Mouse (Mus musculus): ENCODE measurements around the gene Lgals4. TPM values are rescaled to one million over a fixed set of nuclear protein-coding genes. Genes with fewer than 3 reads are reported as not detected.
A peak's percentile ranks its signal among the peaks of the same experiment; 100 is the strongest.

Gene Lgals4
- polyA plus RNA-seq, 2 experiments: 0.98 to 2.3 TPM

GRCm38 (mm10) chr7:28808957-28809393 is 24.7 kb upstream of the Lgals4 start:
- H3K27me3 ChIP-seq (ENCODE audit: control insufficient read depth, insufficient read depth, low read length): no peaks in the 10 kb centered on the region
- H3K9me3 ChIP-seq (ENCODE audit: control insufficient read depth, low read length): no peaks in the 10 kb centered on the region
- peaks cover 24 to 31% of the 10 kb centered on the region in 2 experiments for H3K4me1 ChIP-seq (replicated peaks; ENCODE audit: control insufficient read depth in 2 of 2, insufficient read depth in 2 of 2, low read length in 1 of 2)
- peak overlapping the region; percentile 67 to 77 for H3K4me3 ChIP-seq (ENCODE audit: insufficient read depth in 1 of 2, low read depth in 2 of 2, low read length in 2 of 2)
- under 1% methylated on average over 28 of the region's 32 CpGs for WGBS (ENCODE audit: insufficient replicate concordance)
- H3K27ac ChIP-seq: peak overlapping the region; percentile 80
- TF ChIP-seq CTCF (IDR thresholded peaks at IDR 0.05; ENCODE audit: low read depth): no peak
- no peak; the same call in 1 of the 2 replicates for TF ChIP-seq EP300 (IDR thresholded peaks at IDR 0.05; ENCODE audit: low read depth)
- DNase-seq (ENCODE audit: low read depth in 3 of 3, low spot score in 3 of 3): peak; percentile 74 to 78 (median 75)
- ATAC-seq (ENCODE audit: insufficient read depth): peak; percentile 60
- H3K9ac ChIP-seq (replicated peaks): peak overlapping the region; percentile 76
- peak overlapping the region; percentile 96 for H3K4me2 ChIP-seq (ENCODE audit: low read depth)
- H3K36me3 ChIP-seq (replicated peaks; ENCODE audit: control insufficient read depth, insufficient read depth, low read depth): peaks cover 21% of the 10 kb centered on the region

GRCm38 (mm10) chr7:28809401-28810089 is 24.1 kb upstream of the Lgals4 start:
- H3K4me3 ChIP-seq (ENCODE audit: insufficient read depth in 1 of 2, low read depth in 2 of 2, low read length in 2 of 2): peak overlapping the region; percentile 67 to 77
- H3K27ac ChIP-seq: peak overlapping the region; percentile 80

DNA sequence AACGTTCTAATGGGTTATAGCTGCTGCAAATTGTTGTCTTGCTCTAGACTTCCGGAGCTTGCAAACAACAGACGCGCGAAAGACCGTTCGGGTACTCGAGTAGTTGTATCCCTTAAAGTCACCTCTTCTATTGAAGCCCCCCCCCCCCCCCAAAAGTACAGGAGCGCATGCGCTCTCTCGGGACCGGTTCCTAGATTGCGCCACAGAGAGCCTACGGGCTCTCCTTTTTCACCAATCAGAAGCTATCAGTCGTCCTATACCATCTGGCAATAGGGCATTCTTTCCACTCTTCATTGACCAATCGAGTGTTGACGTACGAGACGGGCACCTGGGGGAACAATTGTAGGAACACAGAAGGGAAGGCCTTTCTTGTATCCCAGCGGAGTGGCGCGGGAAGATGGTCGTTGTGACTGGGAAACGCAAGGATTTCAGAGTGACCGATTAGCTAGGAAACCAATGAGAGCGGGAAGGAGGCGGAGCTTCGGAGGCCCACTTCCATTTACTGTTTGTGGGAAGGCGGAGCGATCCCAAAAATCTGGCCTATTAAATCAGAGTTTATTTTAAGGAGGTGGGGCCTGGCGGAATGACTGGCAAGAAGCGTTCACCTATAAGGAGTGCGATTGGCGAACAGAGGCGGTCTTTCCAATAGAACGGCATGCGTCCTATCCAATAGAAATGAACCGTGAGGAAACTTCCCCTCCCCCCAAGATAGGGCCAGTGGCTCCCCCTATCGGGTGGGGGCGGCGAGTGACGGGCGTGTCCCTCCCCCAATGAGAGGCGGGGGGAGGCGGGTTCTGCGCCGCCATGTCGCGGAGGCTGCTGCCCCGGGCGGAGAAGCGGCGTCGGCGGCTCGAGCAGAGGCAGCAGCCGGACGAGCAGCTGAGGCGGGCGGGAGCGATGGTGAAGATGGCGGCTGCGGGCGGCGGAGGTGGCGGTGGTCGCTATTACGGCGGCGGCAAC is 23.3 kb upstream of the Lgals4 start:
- peak overlapping the region; percentile 86 for H3K9ac ChIP-seq (replicated peaks)
- peak overlapping the region; percentile 80 for H3K27ac ChIP-seq
- peak; percentile 99 for DNase-seq (ENCODE audit: low read depth in 3 of 3, low spot score in 3 of 3)
- no peaks in the 10 kb centered on the region for H3K9me3 ChIP-seq (ENCODE audit: control insufficient read depth, low read length)
- peak overlapping the region; percentile 90 to 96 for H3K4me3 ChIP-seq (ENCODE audit: insufficient read depth in 1 of 2, low read depth in 2 of 2, low read length in 2 of 2)
- WGBS (ENCODE audit: insufficient replicate concordance): under 1% methylated on average over 70 of the region's 70 CpGs
- ATAC-seq (ENCODE audit: insufficient read depth): peak; percentile 86
- H3K36me3 ChIP-seq (replicated peaks; ENCODE audit: control insufficient read depth, insufficient read depth, low read depth): peaks cover 36% of the 10 kb centered on the region
- H3K4me2 ChIP-seq (ENCODE audit: low read depth): peak overlapping the region; percentile 99
- TF ChIP-seq EP300 (IDR thresholded peaks at IDR 0.05; ENCODE audit: low read depth): peak; percentile 53
- TF ChIP-seq CTCF (IDR thresholded peaks at IDR 0.05; ENCODE audit: low read depth): peak; percentile 58
- H3K4me1 ChIP-seq (replicated peaks; ENCODE audit: control insufficient read depth in 2 of 2, insufficient read depth in 2 of 2, low read length in 1 of 2): peaks cover 23 to 28% of the 10 kb centered on the region in 2 experiments
- H3K27me3 ChIP-seq (ENCODE audit: control insufficient read depth, insufficient read depth, low read length): no peaks in the 10 kb centered on the region

More at GRCm38 (mm10) chr7:28809401-28810089, 24.1 kb upstream of the Lgals4 start:
- peak; percentile 40; the same call in 1 of the 2 replicates for ATAC-seq (ENCODE audit: insufficient read depth)
- peak in 1 of 3 experiments; percentile 59 for DNase-seq (ENCODE audit: low read depth in 3 of 3, low spot score in 3 of 3)
- Histone ChIP-seq H3K27me3 (ENCODE audit: control insufficient read depth, insufficient read depth, low read length) (no peaks in the 10 kb centered on the region), H3K36me3 (replicated peaks; ENCODE audit: control insufficient read depth, insufficient read depth, low read depth) (peaks cover 27% of the 10 kb centered on the region), H3K9ac (replicated peaks) (peak overlapping the region; percentile 76), H3K9me3 (ENCODE audit: control insufficient read depth, low read length) (no peaks in the 10 kb centered on the region), H3K4me2 (ENCODE audit: low read depth) (peak overlapping the region; percentile 96), H3K4me1 (replicated peaks; ENCODE audit: control insufficient read depth in 2 of 2, insufficient read depth in 2 of 2, low read length in 1 of 2) (peaks cover 23 to 28% of the 10 kb centered on the region in 2 experiments)
- TF ChIP-seq CTCF (IDR thresholded peaks at IDR 0.05; ENCODE audit: low read depth) (0 out of 2 replicates have a peak, but pooled peaks have one; percentile 20), EP300 (IDR thresholded peaks at IDR 0.05; ENCODE audit: low read depth) (no peak; the same call in 1 of the 2 replicates)
- WGBS (ENCODE audit: insufficient replicate concordance): under 1% methylated on average over 35 of the region's 35 CpGs

- ATAC-seq (ENCODE audit: insufficient read depth) (peak; percentile 48), DNase-seq (ENCODE audit: low read depth in 3 of 3, low spot score in 3 of 3) (peak; percentile 80 to 87 (median 86))
- peaks cover 44% of the 10 kb centered on the region for H3K36me3 ChIP-seq (replicated peaks; ENCODE audit: control insufficient read depth, insufficient read depth, low read depth)
- no peaks in the 10 kb centered on the region for H3K9me3 ChIP-seq (ENCODE audit: control insufficient read depth, low read length)
- H3K4me2 ChIP-seq (ENCODE audit: low read depth): peak overlapping the region; percentile 99
- no peaks in the 10 kb centered on the region for H3K27me3 ChIP-seq (ENCODE audit: control insufficient read depth, insufficient read depth, low read length)
- H3K4me3 ChIP-seq (ENCODE audit: insufficient read depth in 1 of 2, low read depth in 2 of 2, low read length in 2 of 2): peak overlapping the region; percentile 90 to 96
- TF ChIP-seq EP300 (IDR thresholded peaks at IDR 0.05; ENCODE audit: low read depth) (peak; percentile 40), CTCF (IDR thresholded peaks at IDR 0.05; ENCODE audit: low read depth) (no peak)
- H3K27ac ChIP-seq: peak overlapping the region; percentile 79
- H3K9ac ChIP-seq (replicated peaks): peak overlapping the region; percentile 86
- under 1% methylated on average over 40 of the region's 40 CpGs for whole genome bisulfite sequencing (ENCODE audit: insufficient replicate concordance)
- peaks cover 23 to 28% of the 10 kb centered on the region in 2 experiments for H3K4me1 ChIP-seq (replicated peaks; ENCODE audit: control insufficient read depth in 2 of 2, insufficient read depth in 2 of 2, low read length in 1 of 2)
Observed at GRCm38 (mm10) chr7:28811228-28811627, 22.4 kb upstream of the Lgals4 start.

Data from liver, embryonic 14.5 days (tissue).